Mouse (Mus musculus) embryonic facial prominence, embryonic 12.5 days (tissue): ENCODE measurements around the gene Terf2ip. TPM values are rescaled to one million over a fixed set of nuclear protein-coding genes. Genes with fewer than 3 reads are reported as not detected.
A peak's percentile ranks its signal among the peaks of the same experiment; 100 is the strongest.

ENCODE experiments used
- ATAC-seq: fragments of 200-750 bp; cut with Nextera tagmentation; 2 replicates; pipeline ENCODE4 v1.8.0; 2017; ENCODE audit not compliant: insufficient number of reproducible peaks, insufficient read depth, low FRiP score, low TSS enrichment
- H3K27ac ChIP-seq: fragments of 300-500 bp; sonication (generic); 2 replicates; pipeline ENCODE4 v1.5.1; 2016; ENCODE audit warnings: mild to moderate bottlenecking
- H3K27me3 ChIP-seq: fragments of 300-500 bp; sonication (generic); 2 replicates; pipeline ENCODE4 v1.6.1; 2016; ENCODE audit warnings: mild to moderate bottlenecking, moderate library complexity
- H3K36me3 ChIP-seq: fragments of 300-500 bp; sonication (generic); 2 replicates; pipeline ENCODE4 v1.6.1; 2016; ENCODE audit warnings: mild to moderate bottlenecking
- H3K4me1 ChIP-seq: fragments of 300-500 bp; sonication (generic); 2 replicates; pipeline ENCODE4 v1.6.1; 2016
- H3K4me2 ChIP-seq: fragments of 300-500 bp; sonication (generic); replicated peaks from 2 replicates; pipeline ENCODE4 v1.6.1; 2016; ENCODE audit warnings: mild to moderate bottlenecking, moderate library complexity
- H3K4me3 ChIP-seq: fragments of 300-500 bp; sonication (generic); 2 replicates; pipeline ENCODE4 v1.5.1; 2016; ENCODE audit warnings: mild to moderate bottlenecking
- H3K9ac ChIP-seq: fragments of 300-500 bp; sonication (generic); 2 replicates; pipeline ENCODE4 v1.6.1; 2016; ENCODE audit warnings: mild to moderate bottlenecking, moderate library complexity
- H3K9me3 ChIP-seq: fragments of 300-500 bp; sonication (generic); 2 replicates; pipeline ENCODE4 v1.6.1; 2016; ENCODE audit warnings: mild to moderate bottlenecking, moderate library complexity
- WGBS: fragments of 180-500 bp; shearing (Covaris S2); methylation state at CpG from one replicate; pipeline ENCODE4 v1.1.7; 2016; 5-methylcytosine and 5-hydroxymethylcytosine counted together
- polyA plus RNA-seq: library from polyadenylated mRNA; unstranded; fragments of >200 nt; fragmentation: Nextera tagmentation; extraction: Ambion mirVana; gene quantifications from 2 replicates; pipeline ENCODE4 v1.2.1, GENCODE M21; 2016

The Terf2ip gene
- polyA plus RNA-seq, 1 experiment from 2014 or later, result 32.3 TPM

DNA sequence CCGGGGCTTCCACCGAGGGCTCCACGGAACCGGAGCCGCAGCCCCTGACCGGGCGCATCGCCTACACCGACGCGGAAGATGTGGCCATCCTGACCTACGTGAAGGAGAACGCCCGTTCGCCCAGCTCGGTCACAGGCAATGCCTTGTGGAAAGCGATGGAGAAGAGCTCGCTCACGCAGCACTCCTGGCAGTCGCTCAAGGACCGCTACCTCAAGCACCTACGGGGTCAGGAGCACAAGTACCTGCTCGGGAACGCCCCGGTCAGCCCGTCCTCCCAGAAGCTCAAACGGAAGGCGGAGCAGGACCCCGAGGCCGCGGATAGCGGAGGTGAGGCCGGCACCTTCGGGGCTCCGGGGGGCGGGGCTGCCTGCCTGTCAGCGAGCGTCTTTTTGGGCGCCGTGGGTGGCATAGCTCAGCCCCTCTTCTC lies 631 bp downstream of the Terf2ip start:
- Histone ChIP-seq H3K9me3 (no peaks in the 10 kb centered on the region), H3K36me3 (peaks cover 17% of the 10 kb centered on the region; the same call in 1 of the 2 replicates), H3K4me2 (peak overlapping the region; percentile 89), H3K4me1 (peaks cover 18% of the 10 kb centered on the region), H3K27ac (peak overlapping the region; percentile 83), H3K4me3 (peak overlapping the region; percentile 94), H3K27me3 (no peaks in the 10 kb centered on the region), H3K9ac (peak overlapping the region; percentile 88)
- WGBS, result 0% methylated on average over 40 of the region's 40 CpGs
- peak; percentile 54; the same call in 1 of the 2 replicates for ATAC-seq

DNA sequence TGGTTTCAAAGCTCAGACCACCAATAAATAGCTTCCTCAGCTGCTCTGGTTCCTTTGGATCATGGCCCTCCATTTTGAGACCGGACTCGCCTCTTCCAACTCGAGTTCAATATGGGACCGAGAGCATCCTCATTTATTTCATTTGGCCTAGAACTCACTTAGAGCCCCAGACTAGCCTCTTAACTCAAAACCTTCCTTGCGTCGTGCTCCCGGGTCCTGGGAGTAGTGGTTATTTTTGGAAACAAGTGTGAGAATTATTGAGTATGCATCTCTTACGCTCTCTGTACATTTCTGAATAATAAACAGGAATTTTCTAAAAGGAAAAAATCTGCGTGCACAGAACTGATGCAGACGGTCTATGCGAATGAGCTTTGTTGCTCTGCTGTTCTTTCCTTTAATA lies 3.7 kb downstream of the Terf2ip start, which contains the start of gene Gm6793:
TSS of gene Gm6793 (minus strand) at position 101 of the 400 bp plus-strand sequence.
- Histone ChIP-seq H3K27me3 (no peaks in the 10 kb centered on the region), H3K9ac (no peak within 1 kb of the TSS), H3K36me3 (peaks cover 40% of the 10 kb centered on the region), H3K9me3 (no peaks in the 10 kb centered on the region), H3K27ac (no peak within 1 kb of the TSS), H3K4me3 (no peak within 1 kb of the TSS), H3K4me2 (no peak within 1 kb of the TSS), H3K4me1 (peaks cover 18% of the 10 kb centered on the region)
- 95% methylated on average over 11 of the region's 11 CpGs for WGBS
- ATAC-seq, result no peak

DNA sequence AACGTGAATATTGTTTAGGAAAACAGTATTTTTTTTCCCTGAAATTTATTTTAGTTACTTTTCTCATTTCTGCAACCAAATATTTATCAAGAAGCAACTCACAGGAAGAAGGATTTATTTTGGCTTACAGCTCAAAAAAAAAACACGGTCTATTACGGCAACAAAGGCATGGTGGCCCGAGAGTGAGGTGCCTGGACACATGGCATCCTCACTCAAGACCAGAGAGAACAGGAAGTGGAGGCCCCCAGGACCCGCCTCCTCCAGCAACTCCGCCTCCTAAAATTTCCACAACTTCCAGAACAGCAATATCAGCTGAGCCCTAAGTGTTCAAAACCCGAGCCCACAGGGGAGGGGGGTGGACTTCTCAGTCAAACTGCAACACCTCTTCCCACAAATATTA lies 18.3 kb downstream of the Terf2ip start:
- no peak overlapping the region for H3K4me2 ChIP-seq
- H3K27me3 ChIP-seq, result no peaks in the 10 kb centered on the region
- H3K27ac ChIP-seq, result no peak overlapping the region
- no peak overlapping the region for H3K4me3 ChIP-seq
- no peak for ATAC-seq
- 0 out of 2 replicates have a peak, but pooled peaks cover 3% of the 10 kb centered on the region for H3K4me1 ChIP-seq
- H3K36me3 ChIP-seq, result no peaks in the 10 kb centered on the region
- WGBS, result 79% methylated on average over 7 of the region's 7 CpGs
- H3K9me3 ChIP-seq, result no peaks in the 10 kb centered on the region
- H3K9ac ChIP-seq, result no peak overlapping the region

DNA sequence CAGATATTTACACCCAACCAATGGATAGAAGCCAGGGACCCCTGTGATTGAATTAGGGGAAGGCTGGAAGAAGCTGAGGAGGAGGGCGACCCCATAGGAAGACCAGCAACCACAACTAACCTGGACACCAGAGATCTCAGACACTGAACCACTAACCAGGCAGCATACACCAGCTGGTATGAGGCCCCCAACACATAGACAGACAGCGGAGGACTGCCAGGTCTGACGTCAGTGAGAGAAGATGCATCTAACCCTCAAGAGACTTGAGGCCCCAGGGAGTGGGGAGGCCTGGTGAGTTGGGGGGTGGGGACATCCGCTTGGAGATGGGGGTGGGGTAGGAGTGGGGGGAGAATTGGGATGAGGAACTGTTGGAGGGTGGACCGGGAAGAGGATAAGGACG lies 19.5 kb downstream of the Terf2ip start:
- no peaks in the 10 kb centered on the region for H3K27me3 ChIP-seq
- no peak overlapping the region for H3K9ac ChIP-seq
- H3K4me2 ChIP-seq, result no peak overlapping the region
- no peak overlapping the region for H3K27ac ChIP-seq
- no peak for ATAC-seq
- H3K36me3 ChIP-seq, result no peaks in the 10 kb centered on the region
- WGBS, result 56% methylated on average over 6 of the region's 6 CpGs
- H3K4me1 ChIP-seq, result 0 out of 2 replicates have a peak, but pooled peaks cover 3% of the 10 kb centered on the region
- H3K4me3 ChIP-seq, result no peak overlapping the region
- no peaks in the 10 kb centered on the region for H3K9me3 ChIP-seq

DNA sequence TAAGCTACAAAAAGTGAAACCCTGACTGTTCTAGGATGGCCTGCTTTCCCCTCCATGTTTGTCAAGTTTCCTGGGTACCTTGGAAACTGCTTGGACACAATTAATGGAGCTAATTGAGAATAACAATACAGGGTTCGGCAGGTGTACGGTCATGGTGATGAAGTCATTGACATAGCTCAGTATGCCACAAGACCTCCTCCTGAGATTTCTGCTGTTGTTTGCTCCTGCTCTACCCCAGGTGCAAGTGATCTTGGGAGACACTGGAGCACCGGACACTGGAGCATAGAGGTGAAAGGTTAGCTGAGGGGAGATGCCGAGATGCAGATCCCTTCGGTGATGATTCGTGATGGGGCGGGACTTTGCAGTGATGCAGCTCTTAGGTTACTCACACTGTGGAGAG lies 21.9 kb downstream of the Terf2ip start:
- ATAC-seq, result no peak
- Histone ChIP-seq H3K4me3 (no peak overlapping the region), H3K4me1 (no peaks in the 10 kb centered on the region), H3K9me3 (no peaks in the 10 kb centered on the region), H3K27me3 (no peaks in the 10 kb centered on the region), H3K9ac (no peak overlapping the region), H3K36me3 (no peaks in the 10 kb centered on the region), H3K27ac (no peak overlapping the region), H3K4me2 (no peak overlapping the region)
- 38% methylated on average over 7 of the region's 7 CpGs for WGBS

DNA sequence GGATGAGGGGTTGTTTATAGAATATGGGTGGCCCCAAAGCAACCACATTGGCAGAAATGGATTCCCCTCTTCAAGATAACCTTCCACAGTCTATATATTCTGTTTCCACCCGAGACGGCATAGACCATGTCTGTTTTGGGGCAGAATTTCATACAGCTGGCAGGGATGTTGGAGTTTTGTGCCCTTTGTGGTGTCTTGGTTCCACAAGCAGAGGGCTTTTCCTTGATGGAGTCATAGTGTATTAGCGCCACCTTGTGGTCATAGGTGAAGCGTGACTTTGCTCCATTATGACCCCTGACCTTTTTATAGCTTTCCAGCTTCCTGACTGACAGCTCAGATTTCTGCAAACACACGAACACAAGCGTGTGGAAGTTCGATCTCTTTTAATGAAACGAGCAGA lies 23.4 kb downstream of the Terf2ip start:
- WGBS, result 5% methylated on average over 8 of the region's 8 CpGs
- Histone ChIP-seq H3K9me3 (no peaks in the 10 kb centered on the region), H3K36me3 (no peaks in the 10 kb centered on the region), H3K4me1 (no peaks in the 10 kb centered on the region), H3K9ac (no peak overlapping the region), H3K4me3 (no peak overlapping the region), H3K27ac (no peak overlapping the region), H3K27me3 (no peaks in the 10 kb centered on the region), H3K4me2 (no peak overlapping the region)
- no peak for ATAC-seq

DNA sequence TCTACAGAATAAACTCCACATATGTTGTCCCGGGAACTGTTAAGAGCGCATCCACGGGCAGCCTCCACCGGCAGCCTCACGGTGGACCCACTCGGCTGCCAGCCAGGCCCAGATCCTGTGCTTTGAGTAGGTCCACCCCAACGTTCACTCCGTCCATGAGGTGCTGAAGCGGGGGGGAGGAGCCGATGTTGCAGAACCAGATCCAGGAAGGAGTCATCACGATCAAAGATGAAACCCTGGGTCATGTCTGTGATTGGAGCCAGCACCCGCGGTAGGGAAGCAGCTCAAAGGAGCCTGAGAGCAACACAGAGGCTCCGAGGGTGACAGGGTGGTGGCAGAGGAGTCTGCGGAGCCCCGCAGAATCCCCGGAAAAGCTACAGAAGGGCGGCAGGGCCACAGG lies 26.3 kb downstream of the Terf2ip start:
- no peaks in the 10 kb centered on the region for H3K27me3 ChIP-seq
- H3K4me1 ChIP-seq, result no peaks in the 10 kb centered on the region
- H3K9ac ChIP-seq, result no peak overlapping the region
- no peak overlapping the region for H3K27ac ChIP-seq
- no peak overlapping the region for H3K4me2 ChIP-seq
- H3K9me3 ChIP-seq, result no peaks in the 10 kb centered on the region
- WGBS, result 86% methylated on average over 18 of the region's 18 CpGs
- no peaks in the 10 kb centered on the region for H3K36me3 ChIP-seq
- ATAC-seq, result no peak
- no peak overlapping the region for H3K4me3 ChIP-seq

DNA sequence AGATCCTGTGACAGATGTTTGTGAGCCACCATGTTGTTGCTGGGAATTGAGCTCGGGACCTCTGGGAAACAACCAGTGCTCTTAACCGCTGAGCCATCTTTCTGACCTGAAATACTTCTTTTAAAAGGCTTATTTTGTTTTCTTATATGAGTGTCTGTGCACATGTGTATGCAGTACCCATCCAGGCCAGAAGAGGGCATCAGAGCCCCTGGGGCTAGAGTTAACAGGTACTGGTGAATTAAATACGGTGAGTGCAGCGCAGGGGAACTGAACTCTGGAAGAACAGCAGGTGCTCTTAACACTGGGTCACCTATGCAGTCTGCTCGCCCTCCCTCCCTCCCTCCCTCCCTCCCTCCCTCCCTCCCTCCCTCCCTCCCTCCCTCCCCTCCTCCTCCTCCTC lies 34.0 kb downstream of the Terf2ip start:
- no peaks in the 10 kb centered on the region for H3K36me3 ChIP-seq
- H3K27me3 ChIP-seq, result no peaks in the 10 kb centered on the region
- no peak overlapping the region for H3K4me3 ChIP-seq
- no peak overlapping the region for H3K27ac ChIP-seq
- no peak overlapping the region for H3K9ac ChIP-seq
- H3K4me1 ChIP-seq, result no peaks in the 10 kb centered on the region
- 83% methylated on average over 4 of the region's 5 CpGs for WGBS
- no peak for ATAC-seq
- H3K4me2 ChIP-seq, result no peak overlapping the region
- H3K9me3 ChIP-seq, result no peaks in the 10 kb centered on the region

DNA sequence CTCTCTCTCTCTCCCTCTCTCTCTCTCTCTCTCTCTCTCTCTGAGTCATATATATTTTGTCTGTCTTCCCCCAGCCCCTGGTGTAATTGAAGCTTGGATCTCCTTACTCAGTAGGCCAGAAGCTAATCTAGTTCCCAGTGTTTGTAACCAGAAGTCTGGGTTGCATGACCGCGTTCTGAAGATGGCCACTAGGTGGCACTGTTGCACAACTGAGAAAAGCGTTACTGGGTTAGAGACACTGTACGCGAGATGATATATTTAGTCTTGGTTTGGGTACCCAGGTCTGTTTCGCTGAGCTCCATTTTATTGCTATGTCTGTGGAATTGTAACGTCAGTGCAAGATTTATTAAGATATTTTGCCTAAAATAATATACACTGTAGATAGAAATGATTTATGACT lies 34.7 kb downstream of the Terf2ip start:
- Histone ChIP-seq H3K9me3 (no peaks in the 10 kb centered on the region), H3K9ac (no peak overlapping the region), H3K36me3 (no peaks in the 10 kb centered on the region), H3K4me2 (no peak overlapping the region), H3K4me3 (no peak overlapping the region), H3K27ac (no peak overlapping the region), H3K27me3 (no peaks in the 10 kb centered on the region), H3K4me1 (no peaks in the 10 kb centered on the region)
- peak; percentile 47; the same call in 1 of the 2 replicates for ATAC-seq
- 8% methylated on average over 7 of the region's 7 CpGs for whole genome bisulfite sequencing

DNA sequence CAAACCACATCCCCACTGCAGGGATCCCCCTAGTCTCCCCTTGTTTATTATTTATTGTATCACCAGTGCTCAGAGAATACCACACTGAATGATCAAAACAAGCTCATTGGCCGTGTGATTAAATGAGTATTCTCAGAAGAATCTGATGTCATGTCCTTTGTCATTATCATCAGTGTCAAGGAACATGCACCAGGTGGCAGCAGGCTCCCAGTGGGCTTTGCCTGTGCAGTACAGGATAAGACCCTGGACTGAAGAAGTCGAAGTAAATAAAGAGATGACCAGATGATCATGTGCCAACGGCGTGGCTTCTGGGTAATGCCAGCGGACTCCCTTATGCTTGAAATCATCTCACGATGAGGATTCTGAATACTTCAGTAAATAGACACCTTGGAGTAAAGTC lies 37.1 kb downstream of the Terf2ip start:
- no peaks in the 10 kb centered on the region for H3K36me3 ChIP-seq
- no peaks in the 10 kb centered on the region for H3K9me3 ChIP-seq
- ATAC-seq, result no peak
- no peak overlapping the region for H3K27ac ChIP-seq
- no peak overlapping the region for H3K4me3 ChIP-seq
- H3K4me1 ChIP-seq, result no peaks in the 10 kb centered on the region
- H3K4me2 ChIP-seq, result no peak overlapping the region
- no peaks in the 10 kb centered on the region for H3K27me3 ChIP-seq
- H3K9ac ChIP-seq, result no peak overlapping the region
- WGBS, result 79% methylated on average over 6 of the region's 6 CpGs

DNA sequence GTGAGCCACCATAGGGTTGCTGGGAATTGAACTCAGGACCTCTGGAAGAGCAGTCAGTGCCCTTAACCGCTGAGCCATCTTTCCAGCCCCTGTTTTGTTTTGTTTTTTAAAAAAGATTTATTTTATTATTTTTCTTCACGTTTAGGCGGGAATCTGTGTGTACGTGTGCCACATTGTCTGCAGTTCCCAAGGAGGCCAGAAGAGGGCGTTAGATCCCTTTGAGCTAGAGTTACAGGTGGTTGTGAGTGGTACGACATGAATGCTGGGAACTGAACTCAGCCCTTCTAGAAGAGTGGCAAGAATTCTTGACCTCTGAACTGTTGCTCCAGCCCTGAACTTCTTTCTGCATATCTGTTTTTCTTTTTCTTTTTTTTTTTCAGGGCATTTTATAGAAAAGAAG lies 38.8 kb downstream of the Terf2ip start:
- Histone ChIP-seq H3K9ac (no peak overlapping the region), H3K4me2 (no peak overlapping the region), H3K27me3 (no peaks in the 10 kb centered on the region), H3K4me1 (no peaks in the 10 kb centered on the region), H3K27ac (no peak overlapping the region), H3K9me3 (no peaks in the 10 kb centered on the region), H3K36me3 (no peaks in the 10 kb centered on the region), H3K4me3 (no peak overlapping the region)
- WGBS, result 83% methylated on average over 6 of the region's 6 CpGs
- ATAC-seq, result no peak

DNA sequence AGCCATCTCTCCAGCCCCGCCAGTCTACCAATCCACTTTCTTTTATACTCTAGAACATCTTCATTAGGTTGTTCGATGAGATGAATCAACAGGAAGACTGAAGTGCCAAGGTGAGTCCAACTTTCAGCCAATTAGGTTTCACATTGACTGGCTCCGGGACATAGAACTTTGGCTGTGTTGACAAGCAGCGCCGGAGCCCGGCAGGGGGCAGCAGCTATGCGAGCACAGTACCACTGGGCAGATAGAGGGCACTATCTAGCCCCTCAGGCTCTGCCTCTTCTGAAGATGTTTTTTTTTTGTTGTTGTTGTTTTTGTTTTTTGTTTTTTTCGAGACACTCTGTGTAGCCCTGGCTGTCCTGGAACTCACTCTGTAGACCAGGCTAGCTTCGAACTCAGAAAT lies 40.3 kb downstream of the Terf2ip start:
- no peak overlapping the region for H3K4me2 ChIP-seq
- no peaks in the 10 kb centered on the region for H3K4me1 ChIP-seq
- H3K4me3 ChIP-seq, result no peak overlapping the region
- WGBS, result 77% methylated on average over 9 of the region's 9 CpGs
- no peak for ATAC-seq
- no peaks in the 10 kb centered on the region for H3K36me3 ChIP-seq
- H3K27me3 ChIP-seq, result no peaks in the 10 kb centered on the region
- no peak overlapping the region for H3K9ac ChIP-seq
- H3K27ac ChIP-seq, result no peak overlapping the region
- no peaks in the 10 kb centered on the region for H3K9me3 ChIP-seq

DNA sequence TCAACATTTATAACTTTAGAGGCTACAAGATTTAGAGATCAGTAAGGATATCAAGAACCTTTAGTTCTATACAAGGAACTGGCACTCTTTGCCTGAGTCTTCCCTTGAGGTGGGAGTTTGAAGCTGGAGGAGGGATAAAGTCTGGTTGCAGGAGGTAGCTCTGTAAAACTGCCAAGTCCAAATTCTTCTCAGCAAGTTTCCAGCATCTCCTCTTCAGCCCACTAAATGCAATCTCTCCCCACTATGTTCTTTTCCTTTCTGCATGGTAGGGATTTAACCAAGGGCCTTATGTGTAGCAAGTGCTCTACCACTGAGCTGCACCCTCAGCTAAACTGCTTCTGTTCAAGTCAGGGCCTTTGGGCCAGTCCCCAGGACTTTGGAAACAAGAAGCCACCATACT lies 43.3 kb downstream of the Terf2ip start:
- Histone ChIP-seq H3K27ac (no peak overlapping the region), H3K4me3 (no peak overlapping the region), H3K27me3 (no peaks in the 10 kb centered on the region), H3K9ac (no peak overlapping the region), H3K36me3 (no peaks in the 10 kb centered on the region), H3K9me3 (no peaks in the 10 kb centered on the region), H3K4me1 (no peaks in the 10 kb centered on the region), H3K4me2 (no peak overlapping the region)
- no peak for ATAC-seq
